Mouse (Mus musculus) heart, embryonic 14.5 days (tissue): ENCODE data around the gene Egfl8. TPM values are rescaled to one million over a fixed set of nuclear protein-coding genes. Genes with fewer than 3 reads are reported as not detected.

Experiments used
- ATAC-seq: fragments of 200-750 bp; cut with Nextera tagmentation; 2 replicates; pipeline ENCODE4 v1.8.0; 2017; ENCODE audit warnings: low read depth, moderate TSS enrichment; ENCODE audit not compliant: insufficient number of reproducible peaks, insufficient read depth, low FRiP score
- H3K27ac ChIP-seq, 2 experiments: fragments of 200-500 bp in 1 of 2; fragments of 300-500 bp in 1 of 2; sonication (generic) in 1 of 2; replicated peaks in 1 of 2; 2 replicates each; pipeline ENCODE4 v1.5.1; 2012 to 2014; ENCODE audit warnings: low read depth in 2 of 2, low read length in 2 of 2, control low read depth in 1 of 2, mild to moderate bottlenecking in 1 of 2, mixed read lengths in 1 of 2; ENCODE audit not compliant: control insufficient read depth in 1 of 2, insufficient read depth in 1 of 2
- H3K27me3 ChIP-seq: fragments of 300-500 bp; sonication (generic); 2 replicates; pipeline ENCODE4 v1.6.1; 2014; ENCODE audit warnings: mild to moderate bottlenecking, low read length, control low read depth; ENCODE audit not compliant: control insufficient read depth, insufficient read depth
- H3K36me3 ChIP-seq: fragments of 300-500 bp; sonication (generic); 2 replicates; pipeline ENCODE4 v1.6.1; 2014; ENCODE audit warnings: mild to moderate bottlenecking, control low read depth, low read length, mixed read lengths; ENCODE audit not compliant: control insufficient read depth, insufficient read depth
- H3K4me1 ChIP-seq, 2 experiments: fragments of 200-500 bp in 1 of 2; fragments of 300-500 bp in 1 of 2; sonication (generic) in 1 of 2; 2 replicates each; pipeline ENCODE4 v1.6.1; 2012 to 2014; ENCODE audit warnings: low read length in 2 of 2, control low read depth in 1 of 2, mixed read lengths in 1 of 2; ENCODE audit not compliant: control insufficient read depth in 2 of 2, insufficient read depth in 2 of 2
- H3K4me2 ChIP-seq: fragments of 300-500 bp; sonication (generic); 2 replicates; pipeline ENCODE4 v1.6.1; 2014; ENCODE audit warnings: mild to moderate bottlenecking, low read length
- H3K4me3 ChIP-seq, 2 experiments: fragments of 200-500 bp in 1 of 2; fragments of 300-500 bp in 1 of 2; sonication (generic) in 1 of 2; 2 replicates each; pipeline ENCODE4 v1.5.1; 2012 to 2014; ENCODE audit warnings: low read length in 2 of 2, mild to moderate bottlenecking in 2 of 2, control low read depth in 1 of 2, low read depth in 1 of 2, moderate library complexity in 1 of 2; ENCODE audit not compliant: control insufficient read depth in 1 of 2, insufficient read depth in 1 of 2
- H3K9ac ChIP-seq: fragments of 300-500 bp; sonication (generic); 2 replicates; pipeline ENCODE4 v1.6.1; 2014; ENCODE audit warnings: mild to moderate bottlenecking, low read length
- H3K9me3 ChIP-seq: fragments of 300-500 bp; sonication (generic); 2 replicates; pipeline ENCODE4 v1.6.1; 2016; ENCODE audit warnings: low read length, control low read depth; ENCODE audit not compliant: control insufficient read depth
- WGBS: fragments of 180-500 bp; shearing (Covaris S2); extraction: QIAGEN DNeasy Blood & Tissue Kit; methylation state at CpG from one replicate; pipeline ENCODE4 v1.1.7; 2014; 5-methylcytosine and 5-hydroxymethylcytosine counted together
- polyA plus RNA-seq: library from polyadenylated mRNA; unstranded; fragments of >200 nt; fragmentation: Nextera tagmentation; extraction: Ambion mirVana; gene quantifications from 2 replicates; pipeline ENCODE4 v1.2.1, GENCODE M21; 2014

Egfl8 gene
- polyA plus RNA-seq, 1 experiment from 2014 or later: 0.55 TPM

DNA sequence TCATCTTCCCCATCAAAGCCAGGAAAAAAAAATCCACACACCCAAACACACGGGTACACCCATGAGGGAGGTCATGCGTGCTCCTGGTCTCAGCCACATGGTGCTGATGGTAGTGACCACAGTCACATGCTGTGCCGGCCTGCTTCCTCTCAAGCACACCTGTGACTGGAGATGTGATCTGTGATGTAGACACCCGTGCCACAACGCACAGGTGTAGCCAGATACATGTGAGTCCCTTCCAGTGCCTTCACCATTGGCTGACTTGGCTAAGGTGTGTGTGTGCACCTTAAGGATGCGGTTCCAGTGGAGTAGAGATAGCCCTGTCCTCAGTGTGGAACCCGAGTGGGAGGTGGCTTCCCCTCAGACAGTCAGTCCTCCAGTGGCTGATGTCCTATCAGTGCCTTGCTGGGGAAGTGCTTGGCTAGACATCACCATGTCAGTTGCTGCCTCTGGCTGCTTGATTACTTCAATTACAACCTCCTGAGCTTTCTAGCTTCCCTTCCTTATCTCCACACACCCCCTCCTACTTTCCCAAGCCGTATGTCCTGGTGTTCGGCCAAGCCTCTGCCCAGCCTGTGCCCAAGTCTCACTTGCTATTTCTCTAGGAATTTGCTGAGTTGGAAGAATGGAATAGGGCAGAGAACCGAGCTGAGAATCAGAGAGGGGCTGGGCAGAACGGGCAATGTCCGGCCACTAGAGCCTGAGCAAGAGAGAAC is 43.6 kb upstream of the Egfl8 start:
- Histone ChIP-seq H3K4me1 (peaks cover 26 to 36% of the 10 kb centered on the region in 2 experiments), H3K27me3 (peaks cover 17% of the 10 kb centered on the region), H3K9me3 (no peaks in the 10 kb centered on the region), H3K9ac (no peak overlapping the region), H3K36me3 (0 out of 2 replicates have a peak, but pooled peaks cover 2% of the 10 kb centered on the region), H3K4me2 (no peak overlapping the region), H3K4me3 (no peak overlapping the region), H3K27ac (no peak overlapping the region)
- ATAC-seq: no peak
- WGBS: 41% methylated on average over 12 of the region's 12 CpGs

DNA sequence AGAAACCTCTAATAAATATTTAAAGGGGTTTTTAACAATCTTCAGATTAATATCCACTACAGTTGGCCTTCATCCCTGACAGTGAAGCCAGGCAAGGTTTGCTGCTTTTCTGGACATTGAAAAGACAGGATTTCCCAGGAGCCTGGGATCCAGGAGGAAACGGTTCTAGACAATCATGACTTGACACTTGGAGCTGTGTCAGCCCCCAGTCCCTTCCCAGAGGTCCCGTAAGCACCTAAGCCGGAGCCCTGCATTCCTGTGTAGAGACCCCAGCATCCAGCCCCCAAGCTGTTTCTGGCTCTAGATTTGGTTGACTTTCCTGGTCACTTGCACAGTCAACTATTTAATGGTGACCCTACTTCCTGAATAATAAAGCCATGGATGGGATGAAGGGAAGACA is 42.8 kb upstream of the Egfl8 start:
- 61% methylated on average over 3 of the region's 3 CpGs for WGBS
- no peak overlapping the region for H3K4me3 ChIP-seq
- no peaks in the 10 kb centered on the region for H3K9me3 ChIP-seq
- peaks cover 26 to 38% of the 10 kb centered on the region in 2 experiments for H3K4me1 ChIP-seq
- no peak overlapping the region for H3K9ac ChIP-seq
- H3K27me3 ChIP-seq: peaks cover 17% of the 10 kb centered on the region
- no peak overlapping the region for H3K4me2 ChIP-seq
- peaks cover 8% of the 10 kb centered on the region for H3K36me3 ChIP-seq
- no peak for ATAC-seq
- no peak overlapping the region for H3K27ac ChIP-seq

DNA sequence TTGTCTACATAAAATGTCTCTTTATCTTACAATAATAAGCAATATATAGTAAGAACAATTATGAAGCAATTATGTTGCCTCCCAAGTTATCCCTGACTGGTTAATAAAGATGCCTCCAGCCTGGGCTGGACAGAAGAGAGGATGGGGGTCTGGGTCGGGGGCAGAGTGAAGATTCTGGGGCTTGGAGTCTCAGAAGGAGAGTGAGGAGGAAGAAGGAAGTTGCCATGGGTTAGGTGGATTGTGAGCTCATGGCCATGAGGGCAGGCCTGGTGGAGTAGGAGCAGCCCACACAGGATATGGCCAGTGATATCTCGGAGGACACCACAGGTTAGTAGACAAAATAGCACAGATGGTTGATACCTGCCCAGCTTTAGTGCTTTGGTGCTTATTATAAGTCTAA is 42.4 kb upstream of the Egfl8 start:
- H3K9me3 ChIP-seq: no peaks in the 10 kb centered on the region
- no peak overlapping the region for H3K4me3 ChIP-seq
- peaks cover 17% of the 10 kb centered on the region for H3K27me3 ChIP-seq
- no peak overlapping the region for H3K4me2 ChIP-seq
- no peak overlapping the region for H3K27ac ChIP-seq
- peaks cover 12% of the 10 kb centered on the region for H3K36me3 ChIP-seq
- no peak for ATAC-seq
- 61% methylated on average over 2 of the region's 2 CpGs for WGBS
- H3K9ac ChIP-seq: no peak overlapping the region
- H3K4me1 ChIP-seq: peaks cover 26 to 38% of the 10 kb centered on the region in 2 experiments

DNA sequence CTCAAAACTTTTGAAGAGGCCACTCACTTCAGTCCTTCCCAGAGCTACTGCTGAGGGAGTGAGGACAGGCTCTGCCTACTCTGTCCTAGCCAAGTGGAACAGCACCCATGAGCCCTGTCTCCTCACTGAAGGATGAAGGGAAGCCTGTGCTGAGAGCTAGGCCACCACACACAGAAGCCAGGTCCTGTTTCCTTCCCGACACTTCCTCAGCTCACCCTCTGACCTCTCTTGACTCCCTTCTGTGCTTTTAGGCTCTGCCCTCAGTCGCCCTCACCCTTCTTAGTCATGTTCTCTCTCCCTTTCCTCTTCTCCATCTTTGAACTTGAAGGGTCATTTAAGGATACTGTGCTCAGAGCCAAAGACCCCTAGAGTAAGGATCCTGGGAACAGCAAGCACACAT is 41.5 kb upstream of the Egfl8 start:
- 28% methylated on average over 2 of the region's 2 CpGs for WGBS
- Histone ChIP-seq H3K4me2 (no peak overlapping the region), H3K27ac (no peak overlapping the region), H3K4me3 (no peak overlapping the region), H3K9me3 (no peaks in the 10 kb centered on the region), H3K4me1 (peaks cover 26 to 38% of the 10 kb centered on the region in 2 experiments), H3K9ac (no peak overlapping the region), H3K27me3 (peaks cover 17% of the 10 kb centered on the region), H3K36me3 (peaks cover 21% of the 10 kb centered on the region)
- no peak for ATAC-seq

DNA sequence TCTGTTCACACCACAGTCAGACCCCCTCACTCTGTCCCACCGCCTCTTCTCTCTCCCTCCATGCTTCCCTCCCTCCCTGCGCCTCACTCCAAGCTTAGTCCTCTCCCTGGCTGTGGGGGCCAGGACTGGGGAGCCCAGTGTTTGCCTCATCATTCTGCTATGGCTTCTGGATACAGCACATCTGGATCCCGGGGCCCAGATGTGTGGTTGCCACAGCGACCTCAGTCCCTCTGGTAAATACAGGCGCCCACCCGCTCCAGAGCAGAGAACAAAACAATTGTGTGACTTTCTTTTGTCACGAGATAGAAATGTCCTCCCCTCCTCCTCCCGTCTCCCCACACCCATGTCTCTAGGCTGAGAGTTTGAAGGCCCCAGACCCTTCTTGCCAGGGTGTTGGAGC is 40.9 kb upstream of the Egfl8 start:
- Histone ChIP-seq H3K36me3 (peaks cover 27% of the 10 kb centered on the region), H3K4me2 (no peak overlapping the region), H3K27ac (no peak overlapping the region), H3K27me3 (peaks cover 17% of the 10 kb centered on the region), H3K4me3 (no peak overlapping the region), H3K9me3 (no peaks in the 10 kb centered on the region), H3K4me1 (peaks cover 26 to 38% of the 10 kb centered on the region in 2 experiments), H3K9ac (no peak overlapping the region)
- ATAC-seq: no peak
- WGBS: 60% methylated on average over 8 of the region's 8 CpGs

DNA sequence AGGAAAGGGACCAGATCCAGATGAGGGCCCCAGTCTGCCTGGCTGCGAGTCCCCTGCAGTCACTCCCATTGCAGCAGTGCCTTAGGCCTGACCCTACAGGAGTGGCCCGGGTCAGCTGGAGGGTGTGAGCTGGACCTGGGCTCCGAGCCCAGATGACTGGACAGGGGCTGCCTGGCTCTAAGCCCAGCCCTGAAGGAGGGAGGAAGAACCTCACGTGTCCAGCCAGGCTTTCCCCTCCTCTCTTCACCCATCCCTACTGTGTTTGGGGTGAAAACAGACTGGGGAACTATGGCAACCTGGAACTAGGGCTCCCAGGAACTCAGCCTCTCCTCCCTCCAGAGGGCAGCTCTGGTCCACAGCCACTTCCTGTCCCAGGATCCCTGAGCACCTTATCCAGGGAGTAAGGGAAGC is 39.8 kb upstream of the Egfl8 start:
- Histone ChIP-seq H3K4me3 (no peak overlapping the region), H3K4me1 (peaks cover 20 to 32% of the 10 kb centered on the region in 2 experiments), H3K4me2 (no peak overlapping the region), H3K9ac (no peak overlapping the region), H3K27me3 (peaks cover 14% of the 10 kb centered on the region), H3K9me3 (no peaks in the 10 kb centered on the region), H3K27ac (peak overlapping the region; percentile 33 to 34; a peak in 3 of 4 replicates), H3K36me3 (peaks cover 37% of the 10 kb centered on the region)
- peak; percentile 84 for ATAC-seq
- 7% methylated on average over 3 of the region's 4 CpGs for WGBS

DNA sequence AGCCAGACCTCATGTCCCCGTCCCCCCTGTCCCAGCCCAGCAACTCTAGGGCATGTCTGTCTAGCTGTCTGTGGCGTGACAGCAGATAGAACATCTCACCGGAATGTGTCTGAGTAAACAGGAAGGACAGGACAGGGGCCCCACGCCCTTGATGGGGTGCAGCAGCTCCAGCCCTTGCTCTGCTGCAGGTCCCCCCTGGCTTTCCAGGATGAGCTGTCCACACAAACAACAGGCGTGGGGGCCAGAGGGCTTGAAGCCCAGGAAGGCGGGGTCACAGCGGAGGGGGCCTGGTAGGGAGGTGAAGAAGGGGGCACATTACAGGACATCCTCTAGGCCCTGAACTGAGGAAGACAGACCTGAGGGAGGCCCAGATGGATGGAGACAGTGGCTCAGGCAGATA is 39.4 kb upstream of the Egfl8 start:
- peaks cover 41% of the 10 kb centered on the region for H3K36me3 ChIP-seq
- H3K4me1 ChIP-seq: peaks cover 17 to 32% of the 10 kb centered on the region in 2 experiments
- ATAC-seq: no peak; the same call in none of the 2 replicates
- H3K27me3 ChIP-seq: peaks cover 10% of the 10 kb centered on the region
- no peaks in the 10 kb centered on the region for H3K9me3 ChIP-seq
- H3K27ac ChIP-seq: peak overlapping the region; percentile 9 to 34; a peak in 3 of 4 replicates
- peak overlapping the region; percentile 36; the same call in 1 of the 2 replicates for H3K9ac ChIP-seq
- H3K4me3 ChIP-seq: no peak overlapping the region
- H3K4me2 ChIP-seq: no peak overlapping the region
- WGBS: 48% methylated on average over 7 of the region's 7 CpGs
